Mouse (Mus musculus): ENCODE results near the gene Ss18l2.

The Ss18l2 gene

GRCm38 (mm10) chr9:121709898-121710583 is at the start of gene Ss18l2:
Gene Ss18l2, plus strand, starts transcription at chr9:121710329.
- DNase-seq (ENCODE audit: low read depth, low spot score) = peak; percentile 98

DNA sequence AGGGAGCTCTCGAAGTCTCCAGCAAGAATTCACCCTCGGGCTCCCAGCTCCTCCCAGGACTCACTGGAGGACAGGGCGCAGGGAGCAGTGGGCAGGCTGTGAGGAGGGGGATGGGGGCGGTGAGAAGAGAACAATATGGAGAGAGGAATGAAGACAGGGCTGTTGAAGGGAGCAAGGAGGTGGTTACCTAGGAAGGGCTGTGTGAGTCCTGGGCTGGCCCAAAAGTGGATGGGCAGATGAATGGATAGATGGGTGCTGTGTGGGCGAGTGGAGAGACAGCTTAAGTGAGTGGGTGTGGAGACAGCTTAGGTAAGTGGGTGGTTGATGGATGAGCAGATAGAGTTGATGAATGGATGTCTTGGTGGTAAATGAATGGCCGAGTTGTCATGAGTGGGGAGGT is 46.7 kb upstream of the Ss18l2 start:
- DNase-seq (ENCODE audit: low read depth, low spot score) = no peak

GRCm38 (mm10) chr9:121664104-121664503 is 46.0 kb upstream of the Ss18l2 start:
- DNase-seq (ENCODE audit: low read depth, low spot score) = no peak

DNA sequence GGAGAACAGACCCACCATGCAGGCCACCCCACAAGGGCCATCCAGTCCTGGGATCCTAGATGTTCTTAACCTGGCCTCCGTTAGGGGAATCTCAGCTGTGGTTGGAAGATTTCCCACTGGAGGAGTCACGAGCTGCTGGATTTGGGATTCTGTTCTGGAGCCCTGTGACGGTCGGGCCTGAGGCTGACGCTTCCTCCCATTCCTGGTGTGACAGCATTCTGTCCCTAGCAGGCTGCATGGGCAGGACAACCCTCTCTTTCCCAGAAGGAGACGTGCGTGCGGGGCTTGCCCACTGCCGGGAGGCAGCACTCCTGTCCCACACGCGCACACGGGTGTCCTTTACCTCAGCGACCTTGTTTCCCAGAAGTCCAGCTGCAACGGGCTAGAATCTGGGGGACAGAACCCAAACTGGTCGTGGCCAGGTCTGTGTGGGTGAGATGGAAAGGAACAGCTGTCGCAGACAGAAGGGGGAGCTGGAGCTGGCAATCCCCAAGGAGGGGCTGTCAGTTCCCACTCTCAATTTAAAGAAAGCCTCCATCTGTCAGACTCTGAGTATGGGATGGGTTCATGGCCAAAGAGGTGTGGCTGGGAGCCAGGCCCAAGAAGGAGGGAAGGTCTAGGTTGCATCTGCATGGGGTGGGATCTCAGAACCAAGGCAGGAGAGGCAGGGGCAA is 43.0 kb upstream of the Ss18l2 start:
- DNase-seq (ENCODE audit: low read depth, low spot score) = no peak

- DNase-seq (ENCODE audit: low read depth, low spot score) = no peak
Observed at GRCm38 (mm10) chr9:121667822-121668221, 42.3 kb upstream of the Ss18l2 start.

GRCm38 (mm10) chr9:121669348-121669791 is 40.8 kb upstream of the Ss18l2 start:
- no peak for DNase-seq (ENCODE audit: low read depth, low spot score)

GRCm38 (mm10) chr9:121671300-121671699 is 38.8 kb upstream of the Ss18l2 start:
- DNase-seq (ENCODE audit: low read depth, low spot score) = no peak

DNA sequence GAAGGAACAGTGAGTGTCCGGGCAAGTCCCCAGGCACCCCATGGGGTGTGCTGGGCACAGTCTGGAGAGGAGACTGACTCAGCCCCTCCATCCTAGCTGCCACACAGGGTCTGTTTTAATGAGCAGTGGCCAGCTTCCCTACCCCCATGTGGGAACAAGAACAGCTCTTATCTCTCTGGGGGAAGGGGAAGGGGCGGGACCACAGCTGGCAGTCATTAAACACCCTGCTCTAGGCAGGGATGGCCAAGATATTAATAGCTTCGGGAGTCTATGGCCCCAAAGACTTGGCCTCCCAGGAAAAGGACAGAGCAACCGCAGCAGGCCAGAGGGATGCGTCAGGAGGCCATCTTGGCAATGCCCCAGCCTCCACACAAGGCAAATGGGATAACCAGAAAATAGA is 37.8 kb upstream of the Ss18l2 start:
- DNase-seq (ENCODE audit: low read depth, low spot score) = no peak

DNA sequence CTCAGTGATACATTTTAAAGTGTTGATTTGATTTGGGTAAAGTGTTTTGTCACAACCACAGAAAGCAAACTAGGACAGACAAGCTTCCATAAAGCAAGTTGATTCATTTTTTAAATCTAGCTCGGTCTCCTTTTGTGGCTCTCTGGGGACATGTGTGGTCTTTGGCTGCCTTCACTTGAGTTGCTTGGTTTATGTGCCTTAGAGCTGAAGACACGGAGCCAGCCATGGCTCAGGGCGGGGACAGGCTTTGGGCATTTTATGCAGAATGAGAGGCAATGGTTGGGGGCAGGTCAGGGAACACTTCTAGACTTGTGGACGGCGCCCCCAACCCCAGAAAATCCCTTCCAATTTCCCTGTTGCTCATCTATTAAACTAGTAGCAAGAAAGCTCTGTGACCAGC is 36.4 kb upstream of the Ss18l2 start:
- DNase-seq (ENCODE audit: low read depth, low spot score) = no peak

DNA sequence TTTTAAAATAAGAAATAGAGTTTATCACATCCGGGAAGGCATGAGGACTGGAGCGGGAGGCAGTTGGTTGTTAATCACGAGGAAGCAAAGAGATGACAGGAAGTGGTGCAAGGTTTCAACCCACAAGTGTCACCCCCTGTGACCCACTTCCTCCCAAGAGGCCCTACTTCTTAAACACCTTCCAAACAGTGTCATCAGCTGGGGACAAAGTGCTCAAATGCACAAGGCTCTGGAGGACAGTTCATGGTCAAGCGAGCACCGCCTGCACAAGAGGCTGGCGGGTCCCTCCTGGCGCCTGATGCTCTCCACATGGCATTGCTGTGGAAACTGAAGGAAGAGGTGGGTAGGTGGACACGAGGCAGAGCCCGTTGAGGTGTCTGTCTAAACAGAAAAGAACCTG is 35.1 kb upstream of the Ss18l2 start:
- no peak for DNase-seq (ENCODE audit: low read depth, low spot score)

DNA sequence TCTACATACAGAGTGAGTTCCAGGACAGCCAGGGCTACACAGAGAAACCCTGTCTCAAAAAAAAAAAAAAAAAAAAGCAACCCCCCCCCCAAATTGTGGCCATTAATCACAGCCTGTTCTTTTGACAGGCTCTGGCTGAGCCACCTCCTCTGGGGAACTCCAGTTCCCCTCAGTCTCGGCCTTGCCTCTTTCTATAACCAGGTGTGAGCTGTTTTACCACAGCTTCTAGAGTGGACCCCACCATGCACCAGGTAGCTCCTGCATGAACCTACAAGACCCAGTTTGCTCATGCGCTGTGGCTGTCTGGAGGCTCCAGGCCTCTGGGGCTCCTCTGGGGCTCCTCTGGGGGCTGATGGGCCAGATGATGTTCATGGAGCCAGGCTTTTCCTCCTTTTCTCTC is 34.6 kb upstream of the Ss18l2 start:
- no peak for DNase-seq (ENCODE audit: low read depth, low spot score)

DNA sequence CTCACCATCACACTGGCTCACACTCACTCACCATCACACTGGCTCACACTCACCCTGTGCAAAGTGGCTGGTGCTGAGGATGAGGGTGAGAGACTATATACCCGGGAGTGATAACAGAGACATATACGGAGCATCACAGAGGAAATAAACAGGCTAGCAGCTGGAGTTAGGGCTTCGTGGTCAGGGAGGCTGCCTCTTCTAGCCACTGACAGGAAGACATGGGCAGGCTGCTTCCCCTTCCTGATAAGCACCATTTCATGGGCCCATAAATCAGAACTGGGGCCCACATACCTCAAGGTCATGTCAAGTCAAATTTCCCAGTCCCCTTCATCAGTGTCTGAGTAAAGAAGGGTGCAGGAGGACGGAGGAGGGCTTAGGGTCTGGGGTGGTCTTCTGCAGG is 33.1 kb upstream of the Ss18l2 start:
- DNase-seq (ENCODE audit: low read depth, low spot score) = no peak

GRCm38 (mm10) chr9:121677476-121677875 is 32.7 kb upstream of the Ss18l2 start:
- no peak for DNase-seq (ENCODE audit: low read depth, low spot score)

DNA sequence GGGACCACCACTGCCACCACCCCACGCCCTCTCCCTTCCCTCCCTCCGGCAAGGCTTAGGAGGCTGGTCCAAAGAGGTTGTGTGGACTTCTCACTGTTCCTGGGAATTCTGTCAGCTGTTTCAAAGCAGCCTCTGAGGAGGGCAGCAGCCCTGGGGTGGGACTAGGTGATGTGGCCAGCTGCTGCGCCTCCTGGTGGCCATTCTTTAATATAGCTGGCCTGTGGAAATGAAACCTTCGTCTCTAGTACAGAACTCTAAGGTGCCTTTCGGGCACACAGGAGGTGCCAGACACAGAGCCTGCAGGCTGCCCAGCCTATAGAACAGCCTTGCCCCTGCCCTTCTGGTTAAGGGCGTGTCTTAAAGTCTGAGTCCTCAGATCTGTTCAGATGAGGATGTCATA is 30.6 kb upstream of the Ss18l2 start:
- no peak for DNase-seq (ENCODE audit: low read depth, low spot score)

GRCm38 (mm10) chr9:121681191-121681590 is 28.9 kb upstream of the Ss18l2 start:
- no peak for DNase-seq (ENCODE audit: low read depth, low spot score)

- DNase-seq (ENCODE audit: low read depth, low spot score) = no peak
Observed at GRCm38 (mm10) chr9:121682037-121682680, 28.0 kb upstream of the Ss18l2 start.

GRCm38 (mm10) chr9:121684702-121685101 is 25.4 kb upstream of the Ss18l2 start:
- no peak for DNase-seq (ENCODE audit: low read depth, low spot score)

GRCm38 (mm10) chr9:121690200-121690651 is 19.9 kb upstream of the Ss18l2 start:
- DNase-seq (ENCODE audit: low read depth, low spot score) = peak; percentile 67

GRCm38 (mm10) chr9:121690734-121691133 is 19.4 kb upstream of the Ss18l2 start:
- no peak for DNase-seq (ENCODE audit: low read depth, low spot score)

GRCm38 (mm10) chr9:121694736-121695135 is 15.4 kb upstream of the Ss18l2 start:
- DNase-seq (ENCODE audit: low read depth, low spot score) = no peak

- DNase-seq (ENCODE audit: low read depth, low spot score) = no peak
Observed at GRCm38 (mm10) chr9:121696626-121697025, 13.5 kb upstream of the Ss18l2 start.

- no peak for DNase-seq (ENCODE audit: low read depth, low spot score)
Observed at GRCm38 (mm10) chr9:121697150-121698049, 12.7 kb upstream of the Ss18l2 start.

Measured in brain, embryonic 18.5 days (tissue).